Mouse (Mus musculus): ENCODE data around the gene Rapgef3. TPM values are rescaled to one million over a fixed set of nuclear protein-coding genes. Genes with fewer than 3 reads are reported as not detected.

Rapgef3 gene
- polyA plus RNA-seq, 1 experiment from 2014 or later = 4.9 TPM

DNA sequence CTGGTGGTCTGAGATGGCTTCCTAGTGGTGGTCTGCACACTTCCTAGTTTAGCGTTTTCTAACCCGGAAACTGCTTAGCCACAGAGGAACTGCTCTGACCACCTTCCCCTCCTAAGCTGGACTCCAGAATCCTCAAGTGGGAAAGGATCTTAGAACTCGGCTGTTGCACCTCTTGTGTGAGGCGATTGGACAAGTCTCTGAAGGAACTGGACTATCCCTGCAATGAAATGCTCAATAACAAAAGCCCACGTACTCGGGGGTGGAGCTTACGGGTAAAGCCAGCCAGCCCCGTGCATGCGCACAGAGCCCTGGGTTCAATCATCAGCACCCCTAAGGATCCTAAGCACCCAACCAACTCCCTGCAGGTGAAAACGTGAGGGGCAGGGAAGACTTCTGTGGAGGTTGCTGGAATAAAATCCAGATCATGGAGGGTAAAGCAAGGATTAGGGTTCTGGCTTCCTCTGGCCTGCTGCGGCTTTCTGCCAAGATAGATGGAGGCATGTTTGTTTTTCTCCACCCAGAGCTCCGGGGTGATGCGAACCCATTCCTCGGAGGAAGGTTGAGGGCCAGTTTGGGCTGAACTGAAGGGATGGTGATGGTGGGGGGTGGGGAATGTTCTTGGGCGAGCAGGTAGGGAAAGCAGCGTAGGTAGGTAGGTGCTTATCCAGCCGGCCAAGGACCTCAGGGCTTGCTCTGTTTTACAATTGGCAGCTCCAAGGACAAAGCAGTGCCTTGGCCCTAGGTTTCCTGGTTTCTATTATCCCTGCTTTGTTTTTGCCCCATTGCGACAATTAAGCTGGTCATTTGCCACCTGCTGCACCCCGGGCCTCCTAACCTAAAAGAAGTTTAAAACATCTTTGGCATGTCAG lies 20.3 kb upstream of the Rapgef3 start:
- H3K27ac ChIP-seq (ENCODE audit: low read depth, low read length) = peak overlapping the region; percentile 29; the same call in 1 of the 2 replicates
- no peak for ATAC-seq
- WGBS = 66% methylated on average over 19 of the region's 19 CpGs

DNA sequence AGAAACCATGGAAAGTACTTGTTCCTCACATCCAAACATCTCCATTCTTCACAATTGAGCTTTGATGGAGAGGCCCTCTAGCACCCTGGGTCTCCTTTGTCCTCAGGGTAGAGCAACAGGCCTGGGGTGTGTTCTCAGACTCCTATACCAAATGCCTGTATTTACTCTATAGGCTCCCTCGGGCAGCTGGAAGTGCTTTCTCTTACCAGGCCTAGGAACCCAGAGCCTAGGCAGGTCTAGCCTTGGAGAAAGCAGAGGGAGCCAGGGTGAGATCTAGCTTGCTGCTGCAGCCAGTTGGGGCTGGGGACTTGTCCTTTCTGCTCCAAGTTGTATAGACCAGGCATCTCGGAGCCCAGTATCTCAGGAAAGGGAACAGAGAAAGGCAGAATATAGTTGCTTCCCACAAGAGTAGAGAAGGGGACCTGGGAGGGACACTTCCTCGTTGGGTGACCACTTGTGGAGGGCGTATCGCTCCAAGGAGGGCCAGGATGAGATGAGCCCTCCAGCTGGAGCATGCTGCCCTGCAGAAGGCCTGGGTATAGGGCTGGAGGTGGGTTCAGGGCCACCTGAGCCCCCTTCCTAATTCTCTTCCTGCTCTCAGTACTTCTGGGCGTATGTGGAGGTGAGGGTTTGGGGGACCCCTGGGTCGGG lies 19.5 kb upstream of the Rapgef3 start:
- H3K4me3 ChIP-seq (ENCODE audit: low read depth, low read length) = no peak overlapping the region
- H3K9ac ChIP-seq (ENCODE audit: low read length) = no peak overlapping the region
- no peak for DNase-seq (ENCODE audit: low spot score)
- H3K9me3 ChIP-seq (replicated peaks; ENCODE audit: control insufficient read depth, low read length) = no peaks in the 10 kb centered on the region
- no peak overlapping the region for H3K27ac ChIP-seq (ENCODE audit: low read depth, low read length)
- H3K4me1 ChIP-seq (ENCODE audit: control insufficient read depth, insufficient read depth, low read length) = peaks cover 4% of the 10 kb centered on the region; the same call in 1 of the 2 replicates
- no peak for ATAC-seq
- H3K4me2 ChIP-seq (ENCODE audit: low read length) = no peak overlapping the region
- no peaks in the 10 kb centered on the region for H3K27me3 ChIP-seq (replicated peaks; ENCODE audit: control insufficient read depth, insufficient read depth, low read length)
- H3K36me3 ChIP-seq (ENCODE audit: control insufficient read depth, insufficient read depth, low read length) = no peaks in the 10 kb centered on the region
- 83% methylated on average over 7 of the region's 7 CpGs for WGBS

More for the DNA sequence above, 20.3 kb upstream of the Rapgef3 start:
- no peak overlapping the region for H3K4me3 ChIP-seq (ENCODE audit: low read depth, low read length)
- no peaks in the 10 kb centered on the region for H3K9me3 ChIP-seq (replicated peaks; ENCODE audit: control insufficient read depth, low read length)
- no peaks in the 10 kb centered on the region for H3K27me3 ChIP-seq (replicated peaks; ENCODE audit: control insufficient read depth, insufficient read depth, low read length)
- H3K36me3 ChIP-seq (ENCODE audit: control insufficient read depth, insufficient read depth, low read length) = peaks cover 4% of the 10 kb centered on the region; the same call in 1 of the 2 replicates
- peaks cover 4% of the 10 kb centered on the region; the same call in 1 of the 2 replicates for H3K4me1 ChIP-seq (ENCODE audit: control insufficient read depth, insufficient read depth, low read length)
- no peak overlapping the region for H3K4me2 ChIP-seq (ENCODE audit: low read length)
- no peak for DNase-seq (ENCODE audit: low spot score)
- no peak overlapping the region for H3K9ac ChIP-seq (ENCODE audit: low read length)

- no peak overlapping the region for H3K4me3 ChIP-seq (ENCODE audit: low read depth, low read length)
- no peaks in the 10 kb centered on the region for H3K36me3 ChIP-seq (ENCODE audit: control insufficient read depth, insufficient read depth, low read length)
- H3K4me2 ChIP-seq (ENCODE audit: low read length) = no peak overlapping the region
- 80% methylated on average over 10 of the region's 10 CpGs for WGBS
- H3K9ac ChIP-seq (ENCODE audit: low read length) = no peak overlapping the region
- H3K27me3 ChIP-seq (replicated peaks; ENCODE audit: control insufficient read depth, insufficient read depth, low read length) = no peaks in the 10 kb centered on the region
- no peak overlapping the region for H3K27ac ChIP-seq (ENCODE audit: low read depth, low read length)
- DNase-seq (ENCODE audit: low spot score) (no peak), ATAC-seq (no peak)
- H3K9me3 ChIP-seq (replicated peaks; ENCODE audit: control insufficient read depth, low read length) = no peaks in the 10 kb centered on the region
- H3K4me1 ChIP-seq (ENCODE audit: control insufficient read depth, insufficient read depth, low read length) = peaks cover 7% of the 10 kb centered on the region; the same call in 1 of the 2 replicates
Measured at GRCm38 (mm10) chr15:97786412-97787112, 18.8 kb upstream of the Rapgef3 start.

DNA sequence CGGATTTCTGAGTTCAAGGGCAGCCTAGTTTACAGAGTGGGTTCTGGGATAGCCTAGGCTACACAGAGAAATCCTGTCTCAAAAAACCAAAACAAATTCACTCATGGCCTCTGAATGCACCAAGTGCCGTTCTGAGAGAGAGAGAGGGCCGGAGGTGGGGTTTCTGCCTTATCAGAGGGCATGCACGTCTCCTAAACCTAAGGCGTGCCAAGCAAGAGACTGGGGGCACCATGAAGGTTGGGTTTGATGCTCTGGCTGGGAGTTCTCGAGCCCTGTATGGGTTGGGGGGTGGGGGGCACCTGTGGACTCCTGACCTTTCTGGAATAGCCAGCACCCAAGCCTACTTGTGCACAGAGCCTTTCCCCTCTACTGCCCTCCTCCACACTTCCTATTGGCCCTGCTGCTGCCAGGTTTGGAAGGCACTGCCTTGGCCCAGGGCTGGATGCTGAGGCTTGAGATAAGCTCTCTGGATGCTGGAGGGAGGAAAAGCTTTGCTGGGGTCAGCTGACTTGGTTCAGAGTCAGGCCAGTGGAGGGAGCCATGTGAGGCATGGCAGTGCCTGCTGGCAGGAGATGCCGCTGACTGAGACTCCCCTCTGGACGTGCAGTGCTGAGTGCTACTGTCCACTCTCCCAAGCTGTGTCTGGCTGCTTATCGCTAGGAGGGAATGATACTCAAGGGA lies 18.1 kb upstream of the Rapgef3 start:
- H3K27ac ChIP-seq (ENCODE audit: low read depth, low read length) = no peak overlapping the region
- no peaks in the 10 kb centered on the region for H3K9me3 ChIP-seq (replicated peaks; ENCODE audit: control insufficient read depth, low read length)
- no peak overlapping the region for H3K4me2 ChIP-seq (ENCODE audit: low read length)
- DNase-seq (ENCODE audit: low spot score) (no peak), ATAC-seq (no peak)
- H3K9ac ChIP-seq (ENCODE audit: low read length) = no peak overlapping the region
- no peaks in the 10 kb centered on the region for H3K27me3 ChIP-seq (replicated peaks; ENCODE audit: control insufficient read depth, insufficient read depth, low read length)
- 85% methylated on average over 9 of the region's 9 CpGs for WGBS
- peaks cover 7% of the 10 kb centered on the region; the same call in 1 of the 2 replicates for H3K4me1 ChIP-seq (ENCODE audit: control insufficient read depth, insufficient read depth, low read length)
- no peak overlapping the region for H3K4me3 ChIP-seq (ENCODE audit: low read depth, low read length)
- no peaks in the 10 kb centered on the region for H3K36me3 ChIP-seq (ENCODE audit: control insufficient read depth, insufficient read depth, low read length)

- Histone ChIP-seq H3K4me3 (ENCODE audit: low read depth, low read length) (peak overlapping the region; percentile 71), H3K4me1 (ENCODE audit: control insufficient read depth, insufficient read depth, low read length) (peaks cover 7% of the 10 kb centered on the region; the same call in 1 of the 2 replicates), H3K4me2 (ENCODE audit: low read length) (peak overlapping the region; percentile 75), H3K27ac (ENCODE audit: low read depth, low read length) (0 out of 2 replicates have a peak overlapping the region, but pooled peaks have one; percentile 27), H3K27me3 (replicated peaks; ENCODE audit: control insufficient read depth, insufficient read depth, low read length) (no peaks in the 10 kb centered on the region), H3K9ac (ENCODE audit: low read length) (peak overlapping the region; percentile 89), H3K36me3 (ENCODE audit: control insufficient read depth, insufficient read depth, low read length) (no peaks in the 10 kb centered on the region), H3K9me3 (replicated peaks; ENCODE audit: control insufficient read depth, low read length) (no peaks in the 10 kb centered on the region)
- no peak for DNase-seq (ENCODE audit: low spot score)
- WGBS = 6% methylated on average over 31 of the region's 45 CpGs
- ATAC-seq = peak; percentile 64
Measured at GRCm38 (mm10) chr15:97784561-97785161, 16.9 kb upstream of the Rapgef3 start.

DNA sequence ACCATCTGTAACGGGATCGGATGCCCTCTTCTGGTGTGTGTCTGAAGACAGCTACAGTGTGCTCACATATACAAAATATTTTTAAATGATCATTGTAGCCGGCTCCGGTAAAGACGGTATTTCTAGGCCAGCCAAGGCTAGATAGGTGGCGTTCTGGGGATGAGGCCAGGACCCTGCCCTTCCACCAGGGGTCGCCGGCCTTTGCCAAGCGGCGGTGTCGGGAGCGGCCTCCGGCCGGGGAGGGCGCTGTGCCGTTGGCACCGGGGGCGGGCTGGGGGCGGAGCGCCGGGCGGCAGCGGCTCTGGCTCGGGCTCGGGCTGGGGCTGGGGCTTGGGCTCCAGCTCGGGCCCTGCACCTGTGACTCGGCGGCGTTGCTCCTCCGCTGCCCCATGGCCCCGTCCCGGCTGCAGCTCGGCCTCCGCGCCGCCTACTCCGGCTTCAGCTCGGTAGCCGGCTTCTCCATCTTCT lies 16.4 kb upstream of the Rapgef3 start:
- DNase-seq (ENCODE audit: low spot score) (peak; percentile 83), ATAC-seq (peak; percentile 88)
- H3K27ac ChIP-seq (ENCODE audit: low read depth, low read length) = 0 out of 2 replicates have a peak overlapping the region, but pooled peaks have one; percentile 27
- peak overlapping the region; percentile 75 for H3K4me2 ChIP-seq (ENCODE audit: low read length)
- H3K36me3 ChIP-seq (ENCODE audit: control insufficient read depth, insufficient read depth, low read length) = no peaks in the 10 kb centered on the region
- H3K9me3 ChIP-seq (replicated peaks; ENCODE audit: control insufficient read depth, low read length) = no peaks in the 10 kb centered on the region
- H3K4me1 ChIP-seq (ENCODE audit: control insufficient read depth, insufficient read depth, low read length) = peaks cover 7% of the 10 kb centered on the region; the same call in 1 of the 2 replicates
- peak overlapping the region; percentile 89 for H3K9ac ChIP-seq (ENCODE audit: low read length)
- H3K27me3 ChIP-seq (replicated peaks; ENCODE audit: control insufficient read depth, insufficient read depth, low read length) = no peaks in the 10 kb centered on the region
- H3K4me3 ChIP-seq (ENCODE audit: low read depth, low read length) = peak overlapping the region; percentile 71
- 3% methylated on average over 34 of the region's 39 CpGs for WGBS

- Histone ChIP-seq H3K4me2 (ENCODE audit: low read length) (no peak overlapping the region), H3K27me3 (replicated peaks; ENCODE audit: control insufficient read depth, insufficient read depth, low read length) (no peaks in the 10 kb centered on the region), H3K4me3 (ENCODE audit: low read depth, low read length) (no peak overlapping the region), H3K9ac (ENCODE audit: low read length) (no peak overlapping the region), H3K9me3 (replicated peaks; ENCODE audit: control insufficient read depth, low read length) (no peaks in the 10 kb centered on the region), H3K4me1 (ENCODE audit: control insufficient read depth, insufficient read depth, low read length) (peaks cover 4% of the 10 kb centered on the region; the same call in 1 of the 2 replicates), H3K36me3 (ENCODE audit: control insufficient read depth, insufficient read depth, low read length) (no peaks in the 10 kb centered on the region), H3K27ac (ENCODE audit: low read depth, low read length) (no peak overlapping the region)
- peak; percentile 65 for DNase-seq (ENCODE audit: low spot score)
- no peak for ATAC-seq
- 6% methylated on average over 9 of the region's 9 CpGs for WGBS
Measured at GRCm38 (mm10) chr15:97782749-97783105, 15.0 kb upstream of the Rapgef3 start.
